Mouse (Mus musculus): ENCODE measurements around the gene Hoxa6. TPM values are rescaled to one million over a fixed set of nuclear protein-coding genes. Genes with fewer than 3 reads are reported as not detected.

The Hoxa6 gene
- total and polyA plus RNA-seq, 3 experiments: 0.58 to 2.2 (median 2.1) TPM

GRCm38 (mm10) chr6:52219234-52219942 lies 10.9 kb upstream of the Hoxa6 start:
- dilution Hi-C loops (cut with MboI; ENCODE audit: extremely low pct_ligation_motif_present, extremely low pct_unique_long_range_greater_than_20kb, low sequenced_read_pairs) (no loop called here), in situ Hi-C loops (cut with MboI; ENCODE audit: low pct_ligation_motif_present, low pct_unique_long_range_greater_than_20kb, low sequenced_read_pairs) (loop anchor here (10.0 to 25.0 kb wide), 2 partner anchors 207 to 355 kb away; partner anchors contain the start of gene Skap2)
- Histone ChIP-seq H3K4me1 (ENCODE audit: control insufficient read depth in 1 of 2, insufficient read depth in 2 of 2) (peaks cover 0 to 13% of the 10 kb centered on the region in 2 experiments; a peak in 2 of 4 replicates), H3K9me3 (replicated peaks; ENCODE audit: low read length) (peaks cover 20% of the 10 kb centered on the region), H3K79me2 (replicated peaks; ENCODE audit: control insufficient read depth, extremely low read depth, insufficient read depth, poor library complexity, severe bottlenecking) (no peaks in the 10 kb centered on the region), H3K4me3 (replicated peaks in 1 of 3; ENCODE audit: low read depth in 2 of 3, low read length in 2 of 3, poor library complexity in 1 of 3) (no peak overlapping the region), H3K27me3 (replicated peaks) (no peaks in the 10 kb centered on the region), H3K36me3 (replicated peaks in 1 of 2; ENCODE audit: control insufficient read depth in 1 of 2, insufficient read depth in 1 of 2, low read length in 1 of 2) (no peaks in the 10 kb centered on the region), H3K9ac (ENCODE audit: insufficient read depth, low read depth) (no peak overlapping the region), H3K4me2 (ENCODE audit: insufficient read depth, low read depth, poor library complexity, severe bottlenecking) (no peak overlapping the region), H3K27ac (ENCODE audit: insufficient read depth, low read depth) (no peak overlapping the region)
- TF ChIP-seq PAX5 (IDR thresholded peaks at IDR 0.05; ENCODE audit: low read length) (no peak), GABPA (IDR thresholded peaks at IDR 0.05; ENCODE audit: insufficient replicate concordance, low read depth, low read length) (no peak)
- DNase-seq (ENCODE audit: extremely low read depth): no peak

GRCm38 (mm10) chr6:52218643-52219215 lies 10.2 kb upstream of the Hoxa6 start:
- H3K27ac ChIP-seq (ENCODE audit: insufficient read depth, low read depth): no peak overlapping the region
- TF ChIP-seq MAZ (IDR thresholded peaks at IDR 0.05; ENCODE audit: low read depth, low read length): no peak
- no peak for TF ChIP-seq MYC (IDR thresholded peaks at IDR 0.05; ENCODE audit: low read depth, low read length)
- no peak for TF ChIP-seq ELF1 (IDR thresholded peaks at IDR 0.05; ENCODE audit: low read depth, low read length)
- no peak for TF ChIP-seq UBTF (IDR thresholded peaks at IDR 0.05; ENCODE audit: low read depth, low read length)
- TF ChIP-seq ZC3H11A (IDR thresholded peaks at IDR 0.05; ENCODE audit: low read depth, low read length): no peak
- no peak for TF ChIP-seq GABPA (IDR thresholded peaks at IDR 0.05; ENCODE audit: insufficient replicate concordance, low read depth, low read length)
- no peak for TF ChIP-seq JUND (conservative IDR thresholded peaks at IDR 0.05; ENCODE audit: low read depth, low read length)
- TF ChIP-seq JUN (IDR thresholded peaks at IDR 0.05; ENCODE audit: insufficient read depth, low read depth, low read length): no peak
- no peak overlapping the region for H3K4me3 ChIP-seq (replicated peaks in 1 of 3; ENCODE audit: low read depth in 2 of 3, low read length in 2 of 3, poor library complexity in 1 of 3)
- H3K4me2 ChIP-seq (ENCODE audit: insufficient read depth, low read depth, poor library complexity, severe bottlenecking): no peak overlapping the region
- in situ Hi-C loops (cut with MboI; ENCODE audit: low pct_ligation_motif_present, low pct_unique_long_range_greater_than_20kb, low sequenced_read_pairs): loop anchor here (10.0 to 25.0 kb wide), 2 partner anchors 206 to 354 kb away; partner anchors contain the start of gene Skap2
- H3K36me3 ChIP-seq (replicated peaks in 1 of 2; ENCODE audit: control insufficient read depth in 1 of 2, insufficient read depth in 1 of 2, low read length in 1 of 2): no peaks in the 10 kb centered on the region
- no peaks in the 10 kb centered on the region for H3K27me3 ChIP-seq (replicated peaks)
- peaks cover 20% of the 10 kb centered on the region for H3K9me3 ChIP-seq (replicated peaks; ENCODE audit: low read length)
- H3K4me1 ChIP-seq (ENCODE audit: control insufficient read depth in 1 of 2, insufficient read depth in 2 of 2): peaks cover under 1 to 13% of the 10 kb centered on the region in 2 experiments; a peak in 2 of 4 replicates
- H3K9ac ChIP-seq (ENCODE audit: insufficient read depth, low read depth): no peak overlapping the region
- dilution Hi-C loops (cut with MboI; ENCODE audit: extremely low pct_ligation_motif_present, extremely low pct_unique_long_range_greater_than_20kb, low sequenced_read_pairs): no loop called here
- DNase-seq (ENCODE audit: extremely low read depth): no peak
- H3K79me2 ChIP-seq (replicated peaks; ENCODE audit: control insufficient read depth, extremely low read depth, insufficient read depth, poor library complexity, severe bottlenecking): no peaks in the 10 kb centered on the region

All from CH12.LX (cell line).